Mouse (Mus musculus) embryonic fibroblast, embryonic 13.5 days (primary cell): ENCODE measurements around the gene Traf2. TPM values are rescaled to one million over a fixed set of nuclear protein-coding genes. Genes with fewer than 3 reads are reported as not detected.

Experiments
- H3K27ac ChIP-seq: 2 replicates; pipeline ENCODE4 v1.5.1; 2012; ENCODE audit warnings: low read length, control low read depth, inconsistent platforms; ENCODE audit not compliant: insufficient read depth
- H3K4me1 ChIP-seq: 2 replicates; pipeline ENCODE4 v1.6.1; 2011; ENCODE audit warnings: low read length; ENCODE audit not compliant: control insufficient read depth, insufficient read depth
- H3K4me3 ChIP-seq: 2 replicates; pipeline ENCODE4 v1.5.1; 2011; ENCODE audit warnings: mild to moderate bottlenecking, control low read depth, low read length; ENCODE audit not compliant: insufficient read depth
- CTCF ChIP-seq: IDR thresholded peaks from 2 replicates; pipeline ENCODE4 v1.5.1; 2011; ENCODE audit warnings: mild to moderate bottlenecking, control low read depth, low read length, moderate library complexity, borderline replicate concordance; ENCODE audit not compliant: insufficient read depth
- POLR2A ChIP-seq: IDR thresholded peaks from 2 replicates; pipeline ENCODE4 v1.6.1; 2011; ENCODE audit warnings: low read depth, mild to moderate bottlenecking, control low read depth, low read length, moderate library complexity
- polyA plus RNA-seq: library from polyadenylated mRNA; stranded (reverse); fragments of >200 nt; gene quantifications from 2 replicates; pipeline ENCODE4 v1.2.4, GENCODE M21; 2011; ENCODE audit warnings: low read depth; ENCODE audit not compliant: missing spikeins, insufficient read length

The Traf2 gene
- polyA plus RNA-seq, 1 experiment, result 13.1 TPM

- Histone ChIP-seq H3K27ac (no peak overlapping the region), H3K4me3 (no peak overlapping the region), H3K4me1 (peaks cover 5% of the 10 kb centered on the region; the same call in 1 of the 2 replicates)
- TF ChIP-seq CTCF, result no peak
- TF ChIP-seq POLR2A, result no peak
Observed at GRCm38 (mm10) chr2:25549021-25549991, 2.6 kb upstream of the Traf2 start.

GRCm38 (mm10) chr2:25545996-25546810 is 537 bp downstream of the Traf2 start:
- Histone ChIP-seq H3K4me1 (peaks cover 12% of the 10 kb centered on the region), H3K27ac (peak overlapping the region; percentile 44), H3K4me3 (peak overlapping the region; percentile 71)
- TF ChIP-seq CTCF (no peak), POLR2A (peak; percentile 30; the same call in 1 of the 2 replicates)

GRCm38 (mm10) chr2:25541644-25542367 is 4.9 kb downstream of the Traf2 start:
- TF ChIP-seq CTCF (no peak), POLR2A (no peak)
- H3K27ac ChIP-seq, result no peak overlapping the region; the same call in 1 of the 2 replicates
- H3K4me1 ChIP-seq, result peaks cover 9% of the 10 kb centered on the region
- no peak overlapping the region for H3K4me3 ChIP-seq

- TF ChIP-seq CTCF (no peak), POLR2A (no peak)
- peaks cover 9% of the 10 kb centered on the region for H3K4me1 ChIP-seq
- H3K27ac ChIP-seq, result peak overlapping the region; percentile 67
- no peak overlapping the region for H3K4me3 ChIP-seq
Observed at GRCm38 (mm10) chr2:25540541-25540948, 6.2 kb downstream of the Traf2 start.

- TF ChIP-seq POLR2A (no peak), CTCF (no peak)
- no peak overlapping the region for H3K27ac ChIP-seq
Observed at GRCm38 (mm10) chr2:25536531-25536930, 10.2 kb downstream of the Traf2 start.

GRCm38 (mm10) chr2:25534866-25535182 is 11.9 kb downstream of the Traf2 start:
- no peak overlapping the region for H3K4me3 ChIP-seq
- peaks cover 6% of the 10 kb centered on the region for H3K4me1 ChIP-seq
- H3K27ac ChIP-seq, result peak overlapping the region; percentile 97
- TF ChIP-seq POLR2A (no peak), CTCF (no peak)

More at GRCm38 (mm10) chr2:25536531-25536930, 10.2 kb downstream of the Traf2 start:
- H3K4me1 ChIP-seq, result peaks cover 6% of the 10 kb centered on the region
- H3K4me3 ChIP-seq, result no peak overlapping the region

GRCm38 (mm10) chr2:25534178-25534865 is 12.4 kb downstream of the Traf2 start:
- H3K4me1 ChIP-seq, result peaks cover 6% of the 10 kb centered on the region
- TF ChIP-seq POLR2A (no peak), CTCF (no peak)

GRCm38 (mm10) chr2:25533707-25534106 is 13.0 kb downstream of the Traf2 start:
- peak overlapping the region; percentile 94 for H3K27ac ChIP-seq
- no peak for TF ChIP-seq CTCF
- TF ChIP-seq POLR2A, result no peak
- peaks cover 6% of the 10 kb centered on the region for H3K4me1 ChIP-seq
- H3K4me3 ChIP-seq, result no peak overlapping the region

More at GRCm38 (mm10) chr2:25534178-25534865, 12.4 kb downstream of the Traf2 start:
- Histone ChIP-seq H3K27ac (peak overlapping the region; percentile 97), H3K4me3 (no peak overlapping the region)
